18 mouse cellular contexts compared by ENCODE assay signal in the genomic region with DNA sequence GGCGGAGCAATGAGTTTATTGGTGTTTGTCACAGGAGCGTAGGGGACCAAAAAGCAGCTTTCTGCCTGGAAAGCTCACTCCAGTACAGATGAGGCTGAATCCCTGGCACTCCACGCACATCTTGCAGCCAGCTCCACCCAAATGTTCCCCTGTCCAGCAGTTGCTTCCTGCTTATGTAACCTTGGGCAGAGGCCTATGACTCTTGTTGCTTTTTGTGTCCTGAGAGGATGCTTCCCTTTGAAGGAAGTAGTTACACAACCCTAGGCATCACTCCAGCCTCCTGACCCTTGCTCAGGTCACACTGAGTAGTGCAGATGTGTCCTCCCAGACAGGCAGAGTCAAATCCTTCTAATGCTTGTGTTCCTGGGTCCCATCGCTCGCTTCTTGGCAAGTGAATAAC. TPM values are rescaled to one million over a fixed set of nuclear protein-coding genes. Genes with fewer than 3 reads are reported as not detected.
DNase-seq lines count a peak whose midpoint lies in the region; ATAC-seq and TF ChIP-seq lines count a peak whose summit lies in the region.
"Had no signal": no experiment of that assay in that cellular context is flagged by ENCODE, and none has a peak within 500 bp of the region (broad histone marks: within the 10 kb centered on the region; RNA-seq: fewer than 3 reads in every experiment).

No protein-coding gene starts in this region.

- intact Hi-C loops in heart, adult 2 months (cut with DNase I), result no loop called here
- intact Hi-C loops in left cerebral cortex, postnatal 36 days (cut with DNase I), result no loop called here

- H3K9me3 ChIP-seq in heart, embryonic 12.5 days (replicated peaks), result peaks cover 6% of the 10 kb centered on the region
- H3K9me3 ChIP-seq: forebrain, embryonic 12.5 days; limb, embryonic 13.5 days had no signal

- WGBS in heart, adult 2 months, result 81% methylated on average over 5 of the region's 5 CpGs
- 91% methylated on average over 5 of the region's 5 CpGs for WGBS in heart, embryonic 12.5 days
- WGBS in lung, adult 2 months, result 75% methylated on average over 5 of the region's 5 CpGs

- peak; percentile 33 to 38 for DNase-seq in heart, adult 2 months
- peak; percentile 38 to 58 for DNase-seq in lung, adult 18-20 months
- DNase-seq in lung, adult 2 months, result no peak
- peak; percentile 24 to 41 for DNase-seq in kidney, postnatal 36 days
- peak; percentile 88 for DNase-seq in skeletal muscle tissue, adult 2 months (ENCODE audit: low read depth, low spot score)
- no peak for DNase-seq in left cerebral cortex, postnatal 36 days (ENCODE audit: low spot score in 2 of 2)
- DNase-seq in cerebellum, adult 9-10 months, result no peak
- DNase-seq: adrenal gland, adult 8-10 months; cerebellum, postnatal 25 days; right cerebral cortex, adult 18-20 months; spleen, adult 18-20 months had no signal

- H3K4me1 ChIP-seq in heart, adult 2 months (ENCODE audit: control insufficient read depth, insufficient read depth, low read length), result no peaks in the 10 kb centered on the region
- H3K4me1 ChIP-seq in heart, embryonic 12.5 days (replicated peaks), result peaks cover 25% of the 10 kb centered on the region
- no peaks in the 10 kb centered on the region for H3K4me1 ChIP-seq in lung, adult 2 months (ENCODE audit: control insufficient read depth, insufficient read depth, low read length)

- TF ChIP-seq CTCF in heart, adult 2 months (IDR thresholded peaks at IDR 0.05), result no peak
- no peak for TF ChIP-seq CTCF in lung, adult 2 months (IDR thresholded peaks at IDR 0.05; ENCODE audit: insufficient read depth, low read length)

- no peaks in the 10 kb centered on the region for H3K36me3 ChIP-seq in heart, adult 2 months (ENCODE audit: control insufficient read depth, insufficient read depth, low read length)
- no peaks in the 10 kb centered on the region for H3K36me3 ChIP-seq in heart, embryonic 12.5 days
- H3K36me3 ChIP-seq: forebrain, embryonic 12.5 days had no signal

- no peaks in the 10 kb centered on the region for H3K79me2 ChIP-seq in heart, adult 2 months (replicated peaks; ENCODE audit: control insufficient read depth, insufficient read depth, low read length)

- H3K9ac ChIP-seq in heart, adult 2 months (ENCODE audit: low read depth, low read length), result no peak overlapping the region
- H3K9ac ChIP-seq in heart, embryonic 12.5 days, result no peak overlapping the region
- H3K9ac ChIP-seq: forebrain, embryonic 12.5 days; hindbrain, embryonic 14.5 days; limb, embryonic 13.5 days had no signal

- no peak for TF ChIP-seq POLR2A in heart, adult 2 months (IDR thresholded peaks at IDR 0.05; ENCODE audit: insufficient read depth, low read depth, low read length)
- no peak for TF ChIP-seq POLR2A in lung, adult 2 months (IDR thresholded peaks at IDR 0.05; ENCODE audit: borderline replicate concordance, extremely low read depth, low read depth, low read length)

- TF ChIP-seq EP300 in heart, adult 2 months (IDR thresholded peaks at IDR 0.05; ENCODE audit: insufficient read depth, low read depth, low read length), result no peak

- ATAC-seq in heart, embryonic 12.5 days (ENCODE audit: insufficient number of reproducible peaks, low FRiP score), result no peak
- ATAC-seq: intestine, embryonic 16.5 days had no signal

- no peak overlapping the region for H3K4me2 ChIP-seq in heart, embryonic 12.5 days
- H3K4me2 ChIP-seq: forebrain, embryonic 12.5 days; hindbrain, embryonic 14.5 days; limb, embryonic 13.5 days had no signal

- H3K27me3 ChIP-seq in heart, adult 2 months (ENCODE audit: control insufficient read depth, insufficient read depth, low read length), result no peaks in the 10 kb centered on the region
- peaks cover 3% of the 10 kb centered on the region; the same call in 1 of the 2 replicates for H3K27me3 ChIP-seq in heart, embryonic 12.5 days (replicated peaks)
- H3K27me3 ChIP-seq: forebrain, embryonic 12.5 days; limb, embryonic 13.5 days had no signal

- no peak overlapping the region for H3K27ac ChIP-seq in heart, adult 2 months
- H3K27ac ChIP-seq in heart, embryonic 12.5 days (ENCODE audit: poor library complexity, severe bottlenecking), result no peak overlapping the region
- H3K27ac ChIP-seq: forebrain, embryonic 12.5 days; hindbrain, embryonic 14.5 days; limb, embryonic 13.5 days had no signal

- no peak overlapping the region for H3K4me3 ChIP-seq in heart, adult 2 months
- no peak overlapping the region for H3K4me3 ChIP-seq in heart, embryonic 12.5 days
- no peak overlapping the region for H3K4me3 ChIP-seq in lung, adult 2 months (replicated peaks; ENCODE audit: extremely low read depth, low read depth, low read length)
- H3K4me3 ChIP-seq: forebrain, embryonic 12.5 days; limb, embryonic 13.5 days had no signal

RNA-seq across cellular contexts. Expression of a gene that starts 46.5 kb away (rescaled TPM):
- total RNA-seq in heart, adult 2 months (2021), result 1 to 10 TPM in 1 of 2 experiments, under 1 TPM in 1; 0.57 to 1.7 TPM
- 1.5 and 2.6 TPM in 2 replicates for polyA plus RNA-seq in heart, adult 2 months (2012; rRNA removed)
- polyA plus RNA-seq in heart, embryonic 12.5 days (2016; fragmentation: Nextera tagmentation; extraction: Ambion mirVana), result 1.9 and 3.1 TPM in 2 replicates
- 47.4 and 85.7 TPM in 2 replicates for polyA plus RNA-seq in lung, adult 2 months (2012; rRNA removed)
- total RNA-seq in left cerebral cortex, postnatal 36 days (2021), result 1 to 10 TPM; 6.2 to 7.9 TPM
- total RNA-seq: CH12.LX; megakaryocyte progenitor cell, adult 5-6 weeks had no signal

Comparison
In these comparisons a context has a peak if more than half of its experiments do, and no peak if none do; other contexts are left out.
1. DNase-seq: peak in heart, adult 2 months (2 of 2), lung, adult 18-20 months (2 of 2), kidney, postnatal 36 days (2 of 2) and skeletal muscle tissue, adult 2 months (single experiment); none in lung, adult 2 months (single experiment), left cerebral cortex, postnatal 36 days (0 of 2) and cerebellum, adult 9-10 months (single experiment).
2. RNA of a gene that starts 46.5 kb away (polyA plus RNA-seq): 47.4 to 85.7 TPM in lung, adult 2 months; 1.9 to 3.1 TPM in heart, embryonic 12.5 days and 1.5 to 2.6 TPM in heart, adult 2 months; every median in the first group is over 10 times any median in the second.